Mouse (Mus musculus): ENCODE measurements around the gene Plekhh1. TPM values are rescaled to one million over a fixed set of nuclear protein-coding genes. Genes with fewer than 3 reads are reported as not detected.

Plekhh1 gene
- polyA plus RNA-seq (2012; rRNA removed) = 9.9 and 10.6 TPM in 2 replicates

GRCm38 (mm10) chr12:79028911-79029861 lies at the start of gene Plekhh1:
TSS of gene Plekhh1 (plus strand) at chr12:79029163.
- peak in 1 of 2 experiments; percentile 32 for DNase-seq (ENCODE audit: extremely low spot score in 1 of 2, low spot score in 1 of 2)

DNA sequence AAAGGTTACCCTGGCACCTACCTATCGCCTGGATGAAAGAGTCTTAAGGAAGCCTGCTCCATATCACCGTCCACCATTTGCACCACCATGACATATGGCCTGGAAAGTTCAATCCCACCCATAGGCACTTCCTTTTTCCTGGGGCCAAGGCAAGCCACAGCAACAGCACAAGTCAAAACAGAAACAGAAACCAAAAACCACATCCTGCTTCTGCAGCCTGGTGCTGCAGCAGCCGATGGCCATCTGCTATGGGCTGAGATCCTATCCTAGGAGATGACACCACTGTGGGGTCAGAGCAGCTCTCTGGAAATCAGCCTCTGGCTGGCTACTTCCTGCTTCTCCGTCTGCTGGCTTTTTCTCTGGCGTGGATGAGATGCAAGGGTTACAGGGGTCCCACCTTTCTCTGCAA lies 48.3 kb upstream of the Plekhh1 start:
- DNase-seq (ENCODE audit: extremely low spot score in 1 of 2, low spot score in 1 of 2) = no peak

DNA sequence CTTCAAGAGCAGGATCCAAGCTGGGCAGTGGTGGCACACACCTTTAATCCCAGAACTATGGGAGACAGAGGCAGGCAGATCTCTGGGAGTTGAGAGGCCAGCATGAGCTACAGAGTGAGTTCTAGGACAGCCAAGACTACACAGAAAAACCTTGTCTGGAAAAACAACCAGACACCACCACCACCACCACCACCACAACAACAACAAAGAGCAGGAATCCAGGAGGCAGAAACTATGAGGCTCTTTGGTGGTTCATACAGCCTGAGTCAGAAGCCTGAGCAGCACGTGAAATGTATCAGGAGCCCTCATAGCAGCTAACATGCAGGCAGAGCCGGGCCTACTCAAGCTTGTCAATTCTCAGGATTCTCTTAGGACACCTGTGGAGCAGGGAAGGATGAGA lies 47.8 kb upstream of the Plekhh1 start:
- no peak for DNase-seq (ENCODE audit: extremely low spot score in 1 of 2, low spot score in 1 of 2)

DNA sequence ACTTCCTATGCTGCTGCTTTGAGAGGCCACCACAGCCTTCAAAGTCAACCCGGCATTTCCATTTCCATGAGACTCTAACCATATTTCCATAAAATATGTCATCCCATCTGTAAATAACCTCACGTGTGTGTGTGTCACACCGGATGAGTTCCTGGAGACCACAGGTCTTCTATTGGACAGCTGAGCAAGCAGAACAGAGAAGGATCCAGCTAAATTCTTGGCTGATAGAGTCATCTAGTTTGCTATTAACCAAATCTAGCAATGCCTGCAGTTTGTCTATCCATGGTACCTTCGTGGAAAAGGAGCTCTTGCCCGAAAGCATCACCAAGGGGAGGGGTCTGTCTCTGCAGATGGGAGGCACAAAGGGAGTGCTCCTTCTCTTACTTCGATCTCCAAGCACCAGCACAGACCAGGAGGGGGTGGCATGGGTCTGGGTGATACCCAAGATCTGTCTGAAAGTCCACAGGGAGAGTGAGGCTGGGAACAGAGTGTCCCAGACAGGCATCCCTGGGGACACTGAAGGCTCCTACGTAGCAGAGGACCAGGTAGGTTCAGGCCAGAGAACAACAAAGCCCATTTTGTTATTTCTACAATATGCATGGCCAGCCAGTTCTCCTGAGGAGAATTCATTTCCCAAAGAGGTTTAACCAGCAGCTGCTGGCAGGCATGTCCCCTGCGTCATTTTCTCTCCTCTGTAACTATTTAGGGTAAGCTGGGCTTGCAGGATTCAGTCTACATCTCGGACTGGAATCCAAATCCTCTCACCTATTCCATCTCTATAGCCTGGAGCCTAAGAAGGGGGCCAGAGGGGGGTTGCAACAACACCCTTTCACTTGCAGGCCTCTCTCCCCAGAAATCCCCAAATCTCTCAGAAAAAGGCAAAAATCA lies 46.8 kb upstream of the Plekhh1 start:
- DNase-seq (ENCODE audit: extremely low spot score in 1 of 2, low spot score in 1 of 2) = peak in 1 of 2 experiments; percentile 31

- no peak for DNase-seq (ENCODE audit: extremely low spot score in 1 of 2, low spot score in 1 of 2)
Observed at GRCm38 (mm10) chr12:78983296-78984034, 45.5 kb upstream of the Plekhh1 start.

DNA sequence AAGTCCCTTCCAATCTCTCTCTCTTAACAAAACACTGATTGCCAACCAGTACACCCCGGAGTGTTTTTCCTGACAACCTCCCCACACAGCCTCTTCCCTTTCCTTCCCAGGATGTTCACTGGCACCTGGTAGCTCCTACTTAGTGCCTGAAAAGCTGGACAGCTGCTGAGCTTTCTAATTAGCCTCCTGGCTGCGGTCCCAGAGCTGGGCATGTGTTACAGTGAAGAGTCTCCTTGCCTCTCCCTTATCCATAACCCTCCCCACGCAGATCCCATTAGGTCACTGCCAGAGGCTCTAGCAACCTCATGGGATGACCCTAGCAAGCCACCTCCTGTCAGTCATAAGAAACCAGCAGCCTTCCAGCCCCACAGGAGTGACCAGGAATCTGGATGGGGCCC lies 44.9 kb upstream of the Plekhh1 start:
- DNase-seq (ENCODE audit: extremely low spot score in 1 of 2, low spot score in 1 of 2) = peak in 1 of 2 experiments; percentile 54

- DNase-seq (ENCODE audit: extremely low spot score in 1 of 2, low spot score in 1 of 2) = no peak
Observed at GRCm38 (mm10) chr12:78987581-78988081, 41.3 kb upstream of the Plekhh1 start.

- no peak for DNase-seq (ENCODE audit: extremely low spot score in 1 of 2, low spot score in 1 of 2)
Observed at GRCm38 (mm10) chr12:78996271-78996670, 32.7 kb upstream of the Plekhh1 start.

GRCm38 (mm10) chr12:78996711-78997110 lies 32.3 kb upstream of the Plekhh1 start:
- DNase-seq (ENCODE audit: extremely low spot score in 1 of 2, low spot score in 1 of 2) = no peak

- DNase-seq (ENCODE audit: extremely low spot score in 1 of 2, low spot score in 1 of 2) = no peak
Observed at GRCm38 (mm10) chr12:79002406-79002805, 26.6 kb upstream of the Plekhh1 start.

GRCm38 (mm10) chr12:79002978-79003377 lies 26.0 kb upstream of the Plekhh1 start:
- DNase-seq (ENCODE audit: extremely low spot score in 1 of 2, low spot score in 1 of 2) = no peak

- no peak for DNase-seq (ENCODE audit: extremely low spot score in 1 of 2, low spot score in 1 of 2)
Observed at GRCm38 (mm10) chr12:79005456-79005855, 23.5 kb upstream of the Plekhh1 start.

DNA sequence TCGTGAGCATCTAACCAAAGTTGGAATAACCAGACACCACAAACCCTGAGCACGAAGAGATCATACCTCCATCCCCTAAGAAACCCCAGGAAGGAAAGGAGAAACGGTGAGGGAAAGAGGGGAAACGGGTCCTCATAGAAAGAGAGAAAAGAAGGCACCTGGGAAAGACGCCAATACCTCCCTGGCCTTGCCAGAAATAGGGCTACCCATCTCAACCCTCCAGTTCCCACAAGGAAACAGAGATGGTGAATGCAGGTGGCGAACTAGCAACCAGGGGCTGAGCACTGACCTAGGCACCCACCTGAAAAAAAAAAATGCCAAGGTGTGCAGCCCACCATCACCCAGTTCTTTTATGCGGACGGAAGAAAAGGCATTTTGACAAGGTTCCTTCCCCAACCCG lies 22.9 kb upstream of the Plekhh1 start:
- DNase-seq (ENCODE audit: extremely low spot score in 1 of 2, low spot score in 1 of 2) = no peak

DNA sequence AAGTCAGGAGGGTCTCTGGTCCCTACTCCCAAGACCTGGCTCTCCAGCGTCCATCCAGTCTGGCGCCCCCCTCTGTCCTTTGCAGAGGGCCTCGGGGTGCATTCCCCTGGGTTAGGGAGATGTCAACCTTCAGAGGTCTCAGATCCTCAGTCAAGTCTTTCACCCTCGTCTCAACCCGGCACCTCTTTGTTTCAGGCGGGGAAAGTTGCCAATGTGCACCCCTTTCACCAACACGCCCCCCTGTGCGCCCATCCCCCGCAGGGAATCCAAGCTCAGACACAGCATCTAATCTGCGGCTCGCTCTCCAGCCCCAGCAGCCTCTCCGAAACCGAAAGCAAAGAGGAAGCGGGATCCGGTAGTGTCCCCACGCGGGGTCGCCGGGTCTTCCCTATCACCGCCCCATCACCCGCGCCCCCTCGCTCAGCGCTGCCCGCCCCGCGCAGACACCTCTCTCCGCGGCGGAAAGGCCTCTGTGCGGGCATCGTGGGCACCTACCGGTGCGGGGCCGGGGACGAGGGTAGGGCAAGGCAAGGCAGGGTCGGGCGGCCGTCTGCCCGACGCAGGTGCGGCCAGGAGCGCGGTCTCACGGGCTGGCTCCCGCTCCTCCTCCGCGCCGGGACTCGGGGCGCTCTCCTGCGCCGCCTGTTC lies 22.4 kb upstream of the Plekhh1 start:
- peak in 1 of 2 experiments; percentile 62 for DNase-seq (ENCODE audit: extremely low spot score in 1 of 2, low spot score in 1 of 2)

DNA sequence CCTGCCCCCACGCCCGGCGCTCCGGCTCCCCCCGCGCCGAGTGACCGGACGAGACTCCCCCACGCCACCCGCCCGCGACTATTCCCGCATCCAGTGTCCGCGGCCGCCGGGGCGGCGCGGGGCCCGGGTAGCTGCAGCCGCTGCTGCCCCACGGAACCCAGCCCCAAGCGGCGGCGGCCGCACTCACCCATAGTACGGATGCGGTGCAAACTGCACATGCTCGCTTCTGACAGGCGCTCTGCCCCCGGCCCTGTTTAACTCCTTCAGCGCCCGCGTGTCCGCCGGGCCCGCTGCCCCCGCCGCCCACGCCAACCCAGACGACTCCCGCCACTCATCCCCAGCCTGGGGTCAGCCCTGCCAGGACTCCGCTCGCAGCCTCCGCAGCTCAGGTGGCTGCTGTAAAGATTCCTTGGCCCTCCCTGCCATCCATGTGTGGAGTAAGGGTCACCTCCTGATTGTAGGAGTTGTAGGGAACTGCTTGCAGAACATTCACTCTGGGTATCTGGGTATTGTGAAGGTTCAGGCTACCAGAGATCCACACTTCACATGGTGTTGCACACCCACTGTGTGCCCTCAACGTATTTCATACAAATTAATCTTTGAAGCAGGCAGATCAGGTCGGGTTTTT lies 21.7 kb upstream of the Plekhh1 start, which contains the start of gene Tmem229b:
Tmem229b (minus strand) TSS at position 502 of the 628 bp plus-strand sequence.
- DNase-seq (ENCODE audit: extremely low spot score in 1 of 2, low spot score in 1 of 2) = peak in 1 of 2 experiments; percentile 58

GRCm38 (mm10) chr12:79010569-79010968 lies 18.4 kb upstream of the Plekhh1 start:
- DNase-seq (ENCODE audit: extremely low spot score in 1 of 2, low spot score in 1 of 2) = no peak

DNA sequence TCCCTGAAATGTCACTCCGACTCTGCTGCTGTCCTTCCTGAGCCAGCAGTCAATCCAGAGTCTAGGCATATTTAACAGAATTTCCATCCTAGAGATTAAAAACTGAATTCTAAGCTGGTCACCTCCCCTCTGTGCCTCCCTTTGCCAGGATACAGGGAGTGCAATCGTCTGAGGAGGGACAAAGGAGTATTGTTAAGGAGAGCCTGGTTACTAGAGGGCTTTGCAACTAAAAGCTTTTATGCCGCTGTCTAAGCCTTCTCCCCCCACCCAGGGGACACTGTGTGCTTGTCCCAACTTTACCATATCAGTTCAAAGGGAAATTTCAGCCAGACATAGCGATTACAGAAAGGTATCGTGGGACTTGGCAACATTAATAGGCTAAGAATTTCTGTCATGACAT lies 12.9 kb upstream of the Plekhh1 start:
- no peak for DNase-seq (ENCODE audit: extremely low spot score in 1 of 2, low spot score in 1 of 2)

DNA sequence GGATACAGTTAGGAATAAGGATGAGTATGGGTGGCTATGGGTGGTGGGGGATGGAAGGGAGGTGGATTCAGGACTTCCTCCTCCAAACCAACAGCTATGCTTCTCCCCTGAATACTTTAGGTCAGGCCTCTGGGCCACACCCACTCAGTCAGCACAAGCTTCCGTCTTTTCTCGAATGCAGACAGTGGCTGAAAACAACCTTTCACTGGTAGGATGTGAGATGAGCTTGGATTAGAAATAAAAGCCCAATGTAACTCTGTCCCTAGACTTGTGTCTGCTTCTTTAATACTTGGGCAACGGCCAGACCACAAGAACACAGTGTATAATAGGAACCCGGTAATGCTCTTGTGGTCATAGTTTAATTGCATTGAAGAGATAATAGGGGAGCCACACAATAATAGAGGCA lies 11.0 kb upstream of the Plekhh1 start:
- no peak for DNase-seq (ENCODE audit: extremely low spot score in 1 of 2, low spot score in 1 of 2)

GRCm38 (mm10) chr12:79021902-79022301 lies 7.1 kb upstream of the Plekhh1 start:
- no peak for DNase-seq (ENCODE audit: extremely low spot score in 1 of 2, low spot score in 1 of 2)
